Mouse (Mus musculus): ENCODE measurements around the gene Mvb12a.

- TF ChIP-seq CHD1 (IDR thresholded peaks at IDR 0.05; ENCODE audit: low read depth, low read length) (no peak), CTCF (conservative IDR thresholded peaks at IDR 0.05 in 1 of 2, IDR thresholded peaks at IDR 0.05 in 1 of 2; ENCODE audit: low read depth in 2 of 2, low read length in 2 of 2) (no peak), MEF2A (IDR thresholded peaks at IDR 0.05; ENCODE audit: borderline replicate concordance, low read depth, low read length) (no peak), GABPA (IDR thresholded peaks at IDR 0.05; ENCODE audit: insufficient replicate concordance, low read depth, low read length) (no peak)
Observed at GRCm38 (mm10) chr8:71498816-71499690, 43.7 kb upstream of the Mvb12a start.
